In genomic region chr3:131799774-131800173, GRCm38 (mm10) we compare ENCODE assay signal across 24 mouse cellular contexts.
DNase-seq lines count a peak whose midpoint lies in the region; ATAC-seq and TF ChIP-seq lines count a peak whose summit lies in the region.
"Had no signal": no experiment of that assay in that cellular context is flagged by ENCODE, and none has a peak within 500 bp of the region (broad histone marks: within the 10 kb centered on the region; RNA-seq: fewer than 3 reads in every experiment).

No protein-coding gene starts in this region.

- H3K9ac ChIP-seq in forebrain, postnatal 0 days, result no peak overlapping the region
- H3K9ac ChIP-seq in forebrain, embryonic 16.5 days (replicated peaks; ENCODE audit: low read depth, low read length), result no peak overlapping the region
- H3K9ac ChIP-seq in hindbrain, embryonic 12.5 days, result no peak overlapping the region
- H3K9ac ChIP-seq: embryonic facial prominence, embryonic 13.5 days; forebrain, embryonic 13.5 days; forebrain, embryonic 15.5 days had no signal

- H3K4me1 ChIP-seq in forebrain, postnatal 0 days (ENCODE audit: insufficient read depth), result no peaks in the 10 kb centered on the region
- H3K4me1 ChIP-seq in forebrain, embryonic 16.5 days (replicated peaks; ENCODE audit: control insufficient read depth, insufficient read depth, low read length), result no peaks in the 10 kb centered on the region
- no peaks in the 10 kb centered on the region for H3K4me1 ChIP-seq in hindbrain, embryonic 12.5 days
- H3K4me1 ChIP-seq: forebrain, embryonic 13.5 days; forebrain, embryonic 15.5 days had no signal

- H3K27me3 ChIP-seq in forebrain, postnatal 0 days (ENCODE audit: insufficient read depth, low read length), result no peaks in the 10 kb centered on the region
- no peaks in the 10 kb centered on the region for H3K27me3 ChIP-seq in forebrain, embryonic 16.5 days (replicated peaks; ENCODE audit: control insufficient read depth, insufficient read depth, low read length)
- no peaks in the 10 kb centered on the region for H3K27me3 ChIP-seq in myocyte (ENCODE audit: control insufficient read depth, insufficient read depth, insufficient read length)
- H3K27me3 ChIP-seq in hindbrain, embryonic 12.5 days, result no peaks in the 10 kb centered on the region
- H3K27me3 ChIP-seq: CH12.LX; embryonic facial prominence, embryonic 13.5 days; forebrain, embryonic 13.5 days; forebrain, embryonic 15.5 days; Patski had no signal

- no peaks in the 10 kb centered on the region for H3K36me3 ChIP-seq in forebrain, postnatal 0 days (ENCODE audit: insufficient read depth)
- H3K36me3 ChIP-seq in forebrain, embryonic 16.5 days (ENCODE audit: control insufficient read depth, insufficient read depth), result no peaks in the 10 kb centered on the region
- no peaks in the 10 kb centered on the region for H3K36me3 ChIP-seq in myocyte (ENCODE audit: control insufficient read depth, insufficient read depth)
- H3K36me3 ChIP-seq in hindbrain, embryonic 12.5 days, result no peaks in the 10 kb centered on the region
- H3K36me3 ChIP-seq: embryonic facial prominence, embryonic 13.5 days; forebrain, embryonic 15.5 days; G1E had no signal

- ATAC-seq in forebrain, postnatal 0 days, result peak; percentile 69
- ATAC-seq in forebrain, embryonic 16.5 days, result no peak
- ATAC-seq in hindbrain, embryonic 12.5 days (ENCODE audit: low FRiP score), result no peak
- ATAC-seq: activated CD4-positive, CD25-positive, alpha-beta regulatory T cell, adult 4 months; CD4-positive, CD25-positive, alpha-beta regulatory T cell, adult 4 months; forebrain, embryonic 13.5 days; forebrain, embryonic 15.5 days; Patski had no signal

- WGBS in forebrain, postnatal 0 days, result 66% methylated on average over 4 of the region's 4 CpGs
- WGBS in forebrain, embryonic 16.5 days, result 68% methylated on average over 4 of the region's 4 CpGs
- 87% methylated on average over 4 of the region's 4 CpGs for WGBS in hindbrain, embryonic 12.5 days

- H3K4me3 ChIP-seq in forebrain, postnatal 0 days (ENCODE audit: low read depth, low read length), result no peak overlapping the region
- H3K4me3 ChIP-seq in forebrain, embryonic 16.5 days (replicated peaks; ENCODE audit: low read length), result no peak overlapping the region
- no peak overlapping the region for H3K4me3 ChIP-seq in myocyte
- H3K4me3 ChIP-seq in hindbrain, embryonic 12.5 days, result no peak overlapping the region
- no peak overlapping the region for H3K4me3 ChIP-seq in left cerebral cortex, adult 2 months
- H3K4me3 ChIP-seq: embryonic facial prominence, embryonic 13.5 days; forebrain, embryonic 13.5 days; forebrain, embryonic 15.5 days had no signal

- H3K4me2 ChIP-seq in forebrain, postnatal 0 days (ENCODE audit: low read depth), result no peak overlapping the region
- H3K4me2 ChIP-seq in forebrain, embryonic 16.5 days (ENCODE audit: low read length), result no peak overlapping the region
- peak overlapping the region; percentile 33 for H3K4me2 ChIP-seq in myocyte (ENCODE audit: low read depth)
- no peak overlapping the region for H3K4me2 ChIP-seq in hindbrain, embryonic 12.5 days (replicated peaks)
- H3K4me2 ChIP-seq: embryonic facial prominence, embryonic 13.5 days; forebrain, embryonic 13.5 days; forebrain, embryonic 15.5 days had no signal

- TF ChIP-seq CTCF in forebrain, postnatal 0 days (IDR thresholded peaks at IDR 0.05; ENCODE audit: low read depth), result no peak
- TF ChIP-seq CTCF in left cerebral cortex, adult 2 months (IDR thresholded peaks at IDR 0.05), result no peak

- intact Hi-C loops in left cerebral cortex, adult 2 months (cut with DNase I), result no loop called here

- DNase-seq in forebrain, postnatal 0 days, result peak; percentile 11
- DNase-seq in 3T3-L1 (ENCODE audit: low read depth, low spot score), result peak; percentile 86
- DNase-seq in Muller cell, postnatal 12 days (ENCODE audit: inconsistent ontology term), result peak; percentile 78
- DNase-seq in kidney, postnatal 10 days, result no peak
- DNase-seq in left cerebral cortex, adult 2 months (ENCODE audit: extremely low spot score in 1 of 2, low spot score in 2 of 2), result no peak
- DNase-seq: adrenal gland, adult 8-10 months; adrenal gland, postnatal 14 days; adrenal gland, postnatal 36 days; cerebellum, adult 11-12 months; cerebellum, adult 2 months; cerebellum, adult 9-10 months; cerebellum, postnatal 10 days; cerebellum, postnatal 25 days had no signal

- no peak for TF ChIP-seq POLR2A in myocyte (IDR thresholded peaks at IDR 0.05; ENCODE audit: insufficient read length, low read depth)

- no peak overlapping the region for H3K27ac ChIP-seq in forebrain, postnatal 0 days (ENCODE audit: low read depth, low read length)
- H3K27ac ChIP-seq in forebrain, embryonic 16.5 days (ENCODE audit: low read length), result no peak overlapping the region
- no peak overlapping the region for H3K27ac ChIP-seq in hindbrain, embryonic 12.5 days
- H3K27ac ChIP-seq in left cerebral cortex, adult 2 months, result no peak overlapping the region
- H3K27ac ChIP-seq: embryonic facial prominence, embryonic 13.5 days; forebrain, embryonic 13.5 days; forebrain, embryonic 15.5 days had no signal

- no peak overlapping the region for H3ac ChIP-seq in myocyte (ENCODE audit: control insufficient read depth, insufficient read length)

- no peaks in the 10 kb centered on the region for H3K9me3 ChIP-seq in forebrain, postnatal 0 days (ENCODE audit: low read length)
- no peaks in the 10 kb centered on the region for H3K9me3 ChIP-seq in forebrain, embryonic 16.5 days (ENCODE audit: control insufficient read depth, low read length)
- no peaks in the 10 kb centered on the region for H3K9me3 ChIP-seq in hindbrain, embryonic 12.5 days (replicated peaks)
- H3K9me3 ChIP-seq: embryonic facial prominence, embryonic 13.5 days; forebrain, embryonic 13.5 days; forebrain, embryonic 15.5 days had no signal

- no peaks in the 10 kb centered on the region for H3K79me2 ChIP-seq in myocyte (ENCODE audit: control insufficient read depth, insufficient read depth)

TF ChIP-seq in myocyte, 11 proteins besides CTCF, POLR2A, EP300 and RAD21:
- TF ChIP-seq USF1 (IDR thresholded peaks at IDR 0.05; ENCODE audit: low read depth) (no peak), E2F4 (IDR thresholded peaks at IDR 0.05; ENCODE audit: insufficient read depth) (no peak), POLR2AphosphoS2 (IDR thresholded peaks at IDR 0.05; ENCODE audit: insufficient read length, low read depth) (no peak)

Comparison
In these comparisons a context has a peak if more than half of its experiments do, and no peak if none do; other contexts are left out.
1. DNase-seq: peak in forebrain, postnatal 0 days (single experiment), 3T3-L1 (single experiment) and Muller cell, postnatal 12 days (single experiment); none in kidney, postnatal 10 days (single experiment) and left cerebral cortex, adult 2 months (0 of 2).